Mouse (Mus musculus) ovary, postnatal 10 days (tissue): ENCODE data around the gene Psmd10.

Source experiments
- DNase-seq: peaks from one replicate; pipeline ENCODE4 v3.0.0; 2022; ENCODE audit warnings: low spot score

The Psmd10 gene

GRCm38 (mm10) chrX:140956272-140956940, at the start of gene Psmd10, which contains the start of gene Atg4a:
Psmd10 (minus strand) TSS chrX:140956728.
Atg4a (plus strand) TSS chrX:140956907.
- peak; percentile 58 for DNase-seq

- no peak for DNase-seq
These were observed 42.4 kb upstream of the Psmd10 start for GRCm38 (mm10) chrX:140998885-140999284.

- no peak for DNase-seq
These were observed 41.5 kb upstream of the Psmd10 start for GRCm38 (mm10) chrX:140997912-140998545.

GRCm38 (mm10) chrX:140996909-140997516, 40.5 kb upstream of the Psmd10 start:
- DNase-seq = no peak

GRCm38 (mm10) chrX:140985256-140985655, 28.7 kb upstream of the Psmd10 start:
- DNase-seq = no peak

GRCm38 (mm10) chrX:140984795-140985194, 28.3 kb upstream of the Psmd10 start:
- no peak for DNase-seq

- no peak for DNase-seq
These were observed 26.9 kb upstream of the Psmd10 start for GRCm38 (mm10) chrX:140983206-140983960.

GRCm38 (mm10) chrX:140980163-140980562, 23.6 kb upstream of the Psmd10 start:
- DNase-seq = no peak

GRCm38 (mm10) chrX:140979546-140979945, 23.0 kb upstream of the Psmd10 start:
- DNase-seq = no peak

- DNase-seq = no peak
These were observed 22.4 kb upstream of the Psmd10 start for GRCm38 (mm10) chrX:140978943-140979342.

- no peak for DNase-seq
These were observed 431 bp upstream of the Psmd10 start for GRCm38 (mm10) chrX:140956959-140957358.

GRCm38 (mm10) chrX:140953618-140954017, 2.9 kb downstream of the Psmd10 start:
- no peak for DNase-seq

- DNase-seq = no peak
These were observed 20.3 kb downstream of the Psmd10 start for GRCm38 (mm10) chrX:140936271-140936670.

GRCm38 (mm10) chrX:140933263-140933662, 23.3 kb downstream of the Psmd10 start:
- DNase-seq = no peak

GRCm38 (mm10) chrX:140932066-140932465, 24.5 kb downstream of the Psmd10 start:
- DNase-seq = no peak

GRCm38 (mm10) chrX:140921321-140921720, 35.2 kb downstream of the Psmd10 start:
- DNase-seq = no peak

GRCm38 (mm10) chrX:140907360-140907759, 49.2 kb downstream of the Psmd10 start, which contains the start of gene Vsig1:
Vsig1 (plus strand) TSS chrX:140907608.
- no peak for DNase-seq

GRCm38 (mm10) chrX:140903487-140903886, 53.0 kb downstream of the Psmd10 start:
- no peak for DNase-seq
